Mouse (Mus musculus) layer of hippocampus, adult 2 months (tissue): ENCODE data around the gene Sipa1l1. TPM values are rescaled to one million over a fixed set of nuclear protein-coding genes. Genes with fewer than 3 reads are reported as not detected.
A peak's percentile ranks its signal among the peaks of the same experiment; 100 is the strongest.

ENCODE experiments used
- DNase-seq, 2 experiments: peaks; one replicate each; pipeline ENCODE4 v3.0.0; 2022; ENCODE audit warnings: low spot score in 2 of 2
- H3K27ac ChIP-seq: fragments of 200-600 bp; 2 replicates; pipeline ENCODE4 v1.8.1; 2022
- H3K4me3 ChIP-seq: fragments of 200-600 bp; 2 replicates; pipeline ENCODE4 v1.8.1; 2022; ENCODE audit warnings: mild to moderate bottlenecking
- CTCF ChIP-seq: fragments of 200-600 bp; conservative IDR thresholded peaks from 2 replicates; pipeline ENCODE4 v1.8.1; 2022; ENCODE audit warnings: antibody characterized with exemption, mild to moderate bottlenecking, moderate library complexity
- total RNA-seq, 2 experiments: library from RNA; stranded (reverse); gene quantifications; 2 replicates each; pipeline ENCODE4 v1.2.3; 2021

Sipa1l1 gene
- total RNA-seq, 2 experiments from 2014 or later: 233 to 244 TPM

GRCm38 (mm10) chr12:82274576-82274975 is 105.5 kb downstream of the Sipa1l1 start:
- Histone ChIP-seq H3K27ac (no peak overlapping the region), H3K4me3 (no peak overlapping the region)
- TF ChIP-seq CTCF: no peak; the same call in 1 of the 2 replicates
- DNase-seq: no peak

GRCm38 (mm10) chr12:82275767-82276166 is 106.6 kb downstream of the Sipa1l1 start:
- no peak for DNase-seq
- no peak overlapping the region for H3K4me3 ChIP-seq
- H3K27ac ChIP-seq: no peak overlapping the region
- no peak for TF ChIP-seq CTCF

GRCm38 (mm10) chr12:82276591-82276990 is 107.5 kb downstream of the Sipa1l1 start:
- TF ChIP-seq CTCF: no peak
- Histone ChIP-seq H3K4me3 (no peak overlapping the region), H3K27ac (no peak overlapping the region)
- DNase-seq: no peak

- no peak overlapping the region for H3K4me3 ChIP-seq
- DNase-seq: no peak
- H3K27ac ChIP-seq: no peak overlapping the region
- no peak for TF ChIP-seq CTCF
Observed at GRCm38 (mm10) chr12:82284617-82285016, 115.5 kb downstream of the Sipa1l1 start.

- Histone ChIP-seq H3K4me3 (no peak overlapping the region), H3K27ac (no peak overlapping the region)
- no peak for DNase-seq
- no peak for TF ChIP-seq CTCF
Observed at GRCm38 (mm10) chr12:82285018-82285417, 115.9 kb downstream of the Sipa1l1 start.

GRCm38 (mm10) chr12:82286068-82286467 is 116.9 kb downstream of the Sipa1l1 start:
- no peak overlapping the region for H3K4me3 ChIP-seq
- no peak overlapping the region; the same call in 1 of the 2 replicates for H3K27ac ChIP-seq
- TF ChIP-seq CTCF: no peak
- DNase-seq: no peak

- no peak for TF ChIP-seq CTCF
- Histone ChIP-seq H3K27ac (0 out of 2 replicates have a peak overlapping the region, but pooled peaks have one; percentile 28), H3K4me3 (no peak overlapping the region)
- no peak for DNase-seq
Observed at GRCm38 (mm10) chr12:82286804-82287203, 117.7 kb downstream of the Sipa1l1 start.

GRCm38 (mm10) chr12:82293545-82294247 is 124.6 kb downstream of the Sipa1l1 start:
- DNase-seq: no peak
- Histone ChIP-seq H3K27ac (no peak overlapping the region), H3K4me3 (no peak overlapping the region)
- TF ChIP-seq CTCF: peak; percentile 45

GRCm38 (mm10) chr12:82294906-82295887 is 126.1 kb downstream of the Sipa1l1 start:
- H3K4me3 ChIP-seq: no peak overlapping the region
- H3K27ac ChIP-seq: no peak overlapping the region
- no peak for TF ChIP-seq CTCF

GRCm38 (mm10) chr12:82296276-82296675 is 127.2 kb downstream of the Sipa1l1 start:
- TF ChIP-seq CTCF: no peak
- Histone ChIP-seq H3K4me3 (no peak overlapping the region), H3K27ac (no peak overlapping the region)
- DNase-seq: no peak

More at GRCm38 (mm10) chr12:82294906-82295887, 126.1 kb downstream of the Sipa1l1 start:
- DNase-seq: no peak

GRCm38 (mm10) chr12:82297196-82297595 is 128.1 kb downstream of the Sipa1l1 start:
- no peak for TF ChIP-seq CTCF
- no peak for DNase-seq
- Histone ChIP-seq H3K27ac (no peak overlapping the region), H3K4me3 (no peak overlapping the region)

- H3K4me3 ChIP-seq: no peak overlapping the region
- no peak for TF ChIP-seq CTCF
- no peak for DNase-seq
- no peak overlapping the region for H3K27ac ChIP-seq
Observed at GRCm38 (mm10) chr12:82298662-82299460, 129.7 kb downstream of the Sipa1l1 start.
